Mouse (Mus musculus) forebrain, embryonic 11.5 days (tissue): Measurements from ENCODE around the gene Ednrb. TPM values are rescaled to one million over a fixed set of nuclear protein-coding genes. Genes with fewer than 3 reads are reported as not detected.

Experiments
- ATAC-seq: fragments of 200-750 bp; cut with Nextera tagmentation; replicated peaks from 2 replicates; pipeline ENCODE4 v1.8.0; 2017; ENCODE audit warnings: moderate TSS enrichment; ENCODE audit not compliant: low FRiP score
- DNase-seq: peaks from one replicate; pipeline ENCODE4 v3.0.0-alpha.2; 2017; ENCODE audit warnings: low spot score
- H3K27ac ChIP-seq: fragments of 300-500 bp; sonication (generic); 2 replicates; pipeline ENCODE4 v1.5.1; 2014; ENCODE audit warnings: low read depth, low read length
- H3K27me3 ChIP-seq: fragments of 300-500 bp; sonication (generic); 2 replicates; pipeline ENCODE4 v1.6.1; 2014; ENCODE audit warnings: mild to moderate bottlenecking, low read length, mixed read lengths; ENCODE audit not compliant: control insufficient read depth, insufficient read depth
- H3K36me3 ChIP-seq: fragments of 300-500 bp; sonication (generic); 2 replicates; pipeline ENCODE4 v1.6.1; 2014; ENCODE audit warnings: mild to moderate bottlenecking, low read length, moderate library complexity, mixed read lengths; ENCODE audit not compliant: control insufficient read depth, insufficient read depth
- H3K4me1 ChIP-seq: fragments of 300-500 bp; sonication (generic); replicated peaks from 2 replicates; pipeline ENCODE4 v1.6.1; 2014; ENCODE audit warnings: low read length, mixed read lengths; ENCODE audit not compliant: control insufficient read depth, insufficient read depth
- H3K4me2 ChIP-seq: fragments of 300-500 bp; sonication (generic); 2 replicates; pipeline ENCODE4 v1.6.1; 2014; ENCODE audit warnings: low read depth, mild to moderate bottlenecking, low read length, moderate library complexity, mixed read lengths; ENCODE audit not compliant: severe bottlenecking
- H3K4me3 ChIP-seq: fragments of 300-500 bp; sonication (generic); 2 replicates; pipeline ENCODE4 v1.5.1; 2014; ENCODE audit warnings: low read depth, low read length
- H3K9ac ChIP-seq: fragments of 300-500 bp; sonication (generic); 2 replicates; pipeline ENCODE4 v1.6.1; 2014; ENCODE audit warnings: low read length
- H3K9me3 ChIP-seq: fragments of 300-500 bp; sonication (generic); 2 replicates; pipeline ENCODE4 v1.6.1; 2016; ENCODE audit warnings: low read length, mixed read lengths; ENCODE audit not compliant: control insufficient read depth
- WGBS: fragments of 180-500 bp; shearing (Covaris S2); extraction: QIAGEN DNeasy Blood & Tissue Kit; methylation state at CpG from one replicate; pipeline ENCODE4 v1.1.7; 2014; 5-methylcytosine and 5-hydroxymethylcytosine counted together
- polyA plus RNA-seq: library from polyadenylated mRNA; unstranded; fragments of >200 nt; fragmentation: Nextera tagmentation; extraction: Ambion mirVana; gene quantifications from 2 replicates; pipeline ENCODE4 v1.2.1, GENCODE M21; 2014

The Ednrb gene
- polyA plus RNA-seq, 1 experiment from 2014 or later = 58.3 TPM

GRCm38 (mm10) chr14:103814015-103814691 is 30.0 kb downstream of the Ednrb start:
- ATAC-seq (no peak), DNase-seq (no peak)
- no peak overlapping the region for H3K27ac ChIP-seq
- H3K4me2 ChIP-seq = no peak overlapping the region
- no peaks in the 10 kb centered on the region for H3K9me3 ChIP-seq
- no peaks in the 10 kb centered on the region for H3K36me3 ChIP-seq
- H3K27me3 ChIP-seq = no peaks in the 10 kb centered on the region
- H3K4me3 ChIP-seq = no peak overlapping the region
- 75% methylated on average over 10 of the region's 10 CpGs for WGBS
- no peaks in the 10 kb centered on the region for H3K4me1 ChIP-seq
- no peak overlapping the region for H3K9ac ChIP-seq

GRCm38 (mm10) chr14:103813246-103813645 is 31.0 kb downstream of the Ednrb start:
- ATAC-seq = no peak
- Histone ChIP-seq H3K9me3 (no peaks in the 10 kb centered on the region), H3K9ac (no peak overlapping the region), H3K27ac (no peak overlapping the region), H3K4me2 (no peak overlapping the region), H3K27me3 (no peaks in the 10 kb centered on the region), H3K4me3 (no peak overlapping the region), H3K36me3 (no peaks in the 10 kb centered on the region), H3K4me1 (no peaks in the 10 kb centered on the region)
- 85% methylated on average over 3 of the region's 3 CpGs for WGBS
- DNase-seq = no peak

- Histone ChIP-seq H3K9ac (no peak overlapping the region), H3K4me3 (no peak overlapping the region), H3K9me3 (no peaks in the 10 kb centered on the region), H3K4me2 (no peak overlapping the region), H3K27ac (no peak overlapping the region), H3K27me3 (no peaks in the 10 kb centered on the region), H3K36me3 (no peaks in the 10 kb centered on the region), H3K4me1 (no peaks in the 10 kb centered on the region)
- no peak for ATAC-seq
- WGBS = 94% methylated on average over 7 of the region's 7 CpGs
- DNase-seq = no peak
These were observed 32.9 kb downstream of the Ednrb start for GRCm38 (mm10) chr14:103811291-103811690.

- Histone ChIP-seq H3K4me3 (no peak overlapping the region), H3K4me1 (no peaks in the 10 kb centered on the region), H3K36me3 (no peaks in the 10 kb centered on the region), H3K27me3 (no peaks in the 10 kb centered on the region), H3K9ac (no peak overlapping the region), H3K9me3 (no peaks in the 10 kb centered on the region), H3K27ac (no peak overlapping the region), H3K4me2 (no peak overlapping the region)
- ATAC-seq = no peak
- DNase-seq = no peak
- 88% methylated on average over 4 of the region's 4 CpGs for WGBS
These were observed 40.1 kb downstream of the Ednrb start for GRCm38 (mm10) chr14:103803907-103804659.

GRCm38 (mm10) chr14:103797123-103797522 is 47.1 kb downstream of the Ednrb start:
- H3K9me3 ChIP-seq = no peaks in the 10 kb centered on the region; the same call in 1 of the 2 replicates
- H3K27me3 ChIP-seq = no peaks in the 10 kb centered on the region
- no peak overlapping the region for H3K4me3 ChIP-seq
- no peaks in the 10 kb centered on the region for H3K4me1 ChIP-seq
- WGBS = 86% methylated on average over 3 of the region's 3 CpGs
- H3K27ac ChIP-seq = no peak overlapping the region
- DNase-seq = no peak
- H3K9ac ChIP-seq = no peak overlapping the region
- no peaks in the 10 kb centered on the region for H3K36me3 ChIP-seq
- H3K4me2 ChIP-seq = no peak overlapping the region
- no peak for ATAC-seq

- Histone ChIP-seq H3K4me2 (no peak overlapping the region), H3K4me3 (no peak overlapping the region), H3K4me1 (no peaks in the 10 kb centered on the region), H3K27ac (no peak overlapping the region), H3K9me3 (no peaks in the 10 kb centered on the region; the same call in 1 of the 2 replicates), H3K36me3 (no peaks in the 10 kb centered on the region), H3K27me3 (no peaks in the 10 kb centered on the region), H3K9ac (no peak overlapping the region)
- WGBS = 82% methylated on average over 1 of the region's 1 CpGs
- DNase-seq (no peak), ATAC-seq (no peak)
These were observed 48.6 kb downstream of the Ednrb start for GRCm38 (mm10) chr14:103795591-103795990.

- H3K4me3 ChIP-seq = no peak overlapping the region
- ATAC-seq = no peak
- H3K4me2 ChIP-seq = no peak overlapping the region
- WGBS = 70% methylated on average over 5 of the region's 5 CpGs
- H3K9me3 ChIP-seq = no peaks in the 10 kb centered on the region; the same call in 1 of the 2 replicates
- no peaks in the 10 kb centered on the region for H3K4me1 ChIP-seq
- no peak overlapping the region for H3K9ac ChIP-seq
- DNase-seq = no peak
- no peak overlapping the region for H3K27ac ChIP-seq
- no peaks in the 10 kb centered on the region for H3K36me3 ChIP-seq
- H3K27me3 ChIP-seq = no peaks in the 10 kb centered on the region
These were observed 50.8 kb downstream of the Ednrb start for GRCm38 (mm10) chr14:103793409-103793808.

GRCm38 (mm10) chr14:103792726-103793125 is 51.5 kb downstream of the Ednrb start:
- Histone ChIP-seq H3K4me1 (no peaks in the 10 kb centered on the region), H3K4me3 (no peak overlapping the region), H3K36me3 (no peaks in the 10 kb centered on the region), H3K27me3 (no peaks in the 10 kb centered on the region), H3K9ac (no peak overlapping the region), H3K27ac (no peak overlapping the region), H3K9me3 (no peaks in the 10 kb centered on the region; the same call in 1 of the 2 replicates), H3K4me2 (no peak overlapping the region)
- ATAC-seq = no peak
- no peak for DNase-seq
- WGBS = 35% methylated on average over 1 of the region's 1 CpGs
